Mouse (Mus musculus): ENCODE results near the gene Btbd11. TPM values are rescaled to one million over a fixed set of nuclear protein-coding genes. Genes with fewer than 3 reads are reported as not detected.

The Btbd11 gene
- polyA plus RNA-seq (2012; rRNA removed; ENCODE audit: low replicate concordance): 1.1 and 5.0 TPM in 2 replicates

DNA sequence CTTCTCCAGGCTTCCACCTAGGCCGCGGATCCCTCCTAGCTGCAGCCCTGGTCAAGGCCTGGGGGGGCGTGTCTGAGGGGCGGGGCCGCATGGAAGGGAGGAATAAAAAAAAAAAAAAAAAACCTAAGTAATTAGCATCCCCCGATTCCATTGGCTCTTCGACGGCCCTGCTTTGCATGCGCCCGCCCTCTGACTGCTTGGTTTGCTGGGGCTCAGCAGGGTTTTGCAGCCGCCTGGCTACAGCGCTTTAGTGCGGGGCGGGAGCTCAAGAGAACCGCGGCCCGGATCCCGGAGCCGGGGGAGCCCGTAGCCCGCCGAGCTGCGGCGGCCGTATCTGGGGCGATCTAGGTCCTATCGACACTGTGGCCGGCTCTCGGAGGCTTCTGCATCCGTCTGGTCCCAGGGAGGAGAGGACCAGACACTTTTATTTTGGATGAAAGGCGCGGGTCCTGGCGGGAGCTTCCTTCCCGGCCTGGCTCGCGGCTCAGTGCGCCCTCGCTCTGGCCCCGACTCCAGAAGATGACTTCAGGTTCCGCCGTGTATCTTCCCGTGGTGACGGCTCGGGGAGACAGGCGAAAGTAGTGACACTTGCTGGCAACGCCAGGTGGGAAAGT, at the start of gene Btbd11:
Btbd11 (plus strand) TSS at position 210 of the 614 bp plus-strand sequence.

Other genes starting within 250 kb of the Btbd11 start
- gene Cry1, start 201.8 kb upstream of the Btbd11 start, polyA plus RNA-seq (2012; rRNA removed; ENCODE audit: low replicate concordance): 3.3 and 7.5 TPM in 2 replicates

All from subcutaneous adipose tissue, adult 2 months (tissue).